Mouse (Mus musculus) heart, embryonic 13.5 days (tissue): ENCODE measurements around the gene Fam205c. TPM values are rescaled to one million over a fixed set of nuclear protein-coding genes. Genes with fewer than 3 reads are reported as not detected.

Experiments
- polyA plus RNA-seq: library from polyadenylated mRNA; unstranded; fragments of >200 nt; fragmentation: Nextera tagmentation; extraction: Ambion mirVana; gene quantifications from 2 replicates; pipeline ENCODE4 v1.2.1, GENCODE M21; 2015

Fam205c gene
- polyA plus RNA-seq, 1 experiment from 2014 or later, result 0.20 TPM

Other genes with a start within 250 kb of the Fam205c start
- not detected in 2 replicates for gene Gm2564, start 244.5 kb downstream of the Fam205c start, polyA plus RNA-seq
- gene Ccl27b, start 219.0 kb downstream of the Fam205c start, polyA plus RNA-seq, result not detected in 2 replicates
- not detected in 2 replicates for gene Il11ra2, start 212.3 kb downstream of the Fam205c start, polyA plus RNA-seq
- 0.25 TPM in 1 of 2 replicates, not detected in the other for gene 4930578G10Rik, start 138.7 kb downstream of the Fam205c start, polyA plus RNA-seq
- not detected in 2 replicates for gene Ccl19, start 117.7 kb downstream of the Fam205c start, polyA plus RNA-seq
- gene Ccl21a, start 100.2 kb downstream of the Fam205c start, polyA plus RNA-seq, result 11.9 and 25.4 TPM in 2 replicates
- 0.05 TPM in 1 of 2 replicates, not detected in the other for gene Fam205a1, start 20.3 kb downstream of the Fam205c start, polyA plus RNA-seq
- gene Gm12394, start 17.5 kb downstream of the Fam205c start, polyA plus RNA-seq, result 0.06 and 0.13 TPM in 2 replicates
- gene Phf24, start 42.4 kb upstream of the Fam205c start, polyA plus RNA-seq, result 3.7 and 4.0 TPM in 2 replicates
- gene Dnajb5, start 75.6 kb upstream of the Fam205c start, polyA plus RNA-seq, result 12.2 and 14.3 TPM in 2 replicates
- 0.51 and 0.57 TPM in 2 replicates for gene 1700022I11Rik, start 95.4 kb upstream of the Fam205c start, polyA plus RNA-seq
- gene Vcp, start 126.3 kb upstream of the Fam205c start, polyA plus RNA-seq, result 459 and 479 TPM in 2 replicates
- 10.8 and 11.0 TPM in 2 replicates for gene Fancg, start 136.3 kb upstream of the Fam205c start, polyA plus RNA-seq
- gene Pigo, start 151.6 kb upstream of the Fam205c start, polyA plus RNA-seq, result 12.7 and 13.8 TPM in 2 replicates
- gene Stoml2, start 157.5 kb upstream of the Fam205c start, polyA plus RNA-seq, result 211 and 238 TPM in 2 replicates
- gene Fam214b, start 172.0 kb upstream of the Fam205c start, polyA plus RNA-seq, result 14.8 and 15.5 TPM in 2 replicates
- gene Unc13b, start 184.7 kb upstream of the Fam205c start, polyA plus RNA-seq, result 9.7 and 10.2 TPM in 2 replicates